Mouse (Mus musculus): ENCODE results near the gene 1700080E11Rik.
"Not testable (repeated sequence)": the region's sequence is repeated elsewhere in the genome, so short reads cannot be mapped to it uniquely, and the experiment has no call there.

- not testable (repeated sequence) for TF ChIP-seq POLR2A (IDR thresholded peaks at IDR 0.05; ENCODE audit: control insufficient read depth in 1 of 2, insufficient read depth in 1 of 2, low read depth in 1 of 2, low read length in 2 of 2, poor library complexity in 1 of 2); POLR2AphosphoS5 (IDR thresholded peaks at IDR 0.05; ENCODE audit: borderline replicate concordance, low read depth, low read length)
Measured at GRCm38 (mm10) chr9:105125206-105125605, 19.7 kb downstream of the 1700080E11Rik start.

All from MEL (cell line).